Mouse (Mus musculus) CH12F3 (cell line): ENCODE data around the gene Gng2.

Source experiments
- in situ Hi-C: fragments of 300-500 bp; cut with MboI; formaldehyde crosslinking; loops from 2 replicates; pipeline ENCODE4 v1.14.3; 2020; ENCODE audit warnings: low sequenced_read_pairs

Gng2 gene

GRCm38 (mm10) chr14:19985107-19985911 lies 7.9 kb upstream of the Gng2 start:
- in situ Hi-C loops: no loop called here

- in situ Hi-C loops: no loop called here
Measured at GRCm38 (mm10) chr14:19976421-19977270, 781 bp downstream of the Gng2 start.

GRCm38 (mm10) chr14:19974978-19975493 lies 2.4 kb downstream of the Gng2 start:
- in situ Hi-C loops: no loop called here

GRCm38 (mm10) chr14:19974429-19974828 lies 3.0 kb downstream of the Gng2 start:
- in situ Hi-C loops: no loop called here

- in situ Hi-C loops: no loop called here
Measured at GRCm38 (mm10) chr14:19972316-19973029, 5.0 kb downstream of the Gng2 start.

GRCm38 (mm10) chr14:19970845-19971244 lies 6.6 kb downstream of the Gng2 start:
- in situ Hi-C loops: no loop called here

GRCm38 (mm10) chr14:19970106-19970785 lies 7.2 kb downstream of the Gng2 start:
- in situ Hi-C loops: no loop called here

- in situ Hi-C loops: no loop called here
Measured at GRCm38 (mm10) chr14:19969566-19969965, 7.9 kb downstream of the Gng2 start.

- in situ Hi-C loops: no loop called here
Measured at GRCm38 (mm10) chr14:19969011-19969521, 8.4 kb downstream of the Gng2 start.

GRCm38 (mm10) chr14:19968321-19969010 lies 9.0 kb downstream of the Gng2 start:
- in situ Hi-C loops: no loop called here

GRCm38 (mm10) chr14:19967482-19967881 lies 9.9 kb downstream of the Gng2 start:
- in situ Hi-C loops: no loop called here

- in situ Hi-C loops: no loop called here
Measured at GRCm38 (mm10) chr14:19963961-19964505, 13.4 kb downstream of the Gng2 start.

GRCm38 (mm10) chr14:19961924-19962915 lies 15.2 kb downstream of the Gng2 start:
- in situ Hi-C loops: no loop called here

GRCm38 (mm10) chr14:19959860-19960259 lies 17.6 kb downstream of the Gng2 start:
- in situ Hi-C loops: no loop called here

GRCm38 (mm10) chr14:19955077-19955476 lies 22.4 kb downstream of the Gng2 start:
- in situ Hi-C loops: no loop called here

GRCm38 (mm10) chr14:19950812-19951211 lies 26.6 kb downstream of the Gng2 start:
- in situ Hi-C loops: no loop called here

GRCm38 (mm10) chr14:19949475-19949874 lies 28.0 kb downstream of the Gng2 start:
- in situ Hi-C loops: no loop called here

- in situ Hi-C loops: no loop called here
Measured at GRCm38 (mm10) chr14:19946221-19946620, 31.2 kb downstream of the Gng2 start.
